Mouse (Mus musculus) cortical plate, adult 2 months (tissue): ENCODE measurements around the gene Rab35.

Experiments used
- CTCF ChIP-seq: fragments of 200-500 bp; IDR thresholded peaks from 2 replicates; pipeline ENCODE4 v1.5.1; 2011; ENCODE audit warnings: mild to moderate bottlenecking, control low read depth, low read length; ENCODE audit not compliant: insufficient read depth; ENCODE audit errors: extremely low read depth
- POLR2A ChIP-seq: fragments of 200-500 bp; IDR thresholded peaks from 2 replicates; pipeline ENCODE4 v1.6.1; 2011; ENCODE audit warnings: mild to moderate bottlenecking, low read length, control low read depth; ENCODE audit not compliant: insufficient read depth; ENCODE audit errors: extremely low read depth

- TF ChIP-seq POLR2A = no peak
- TF ChIP-seq CTCF = no peak
Observed at GRCm38 (mm10) chr5:115622686-115623085, 9.0 kb upstream of the Rab35 start.
